Mouse (Mus musculus): ENCODE measurements around the gene Fxr2. TPM values are rescaled to one million over a fixed set of nuclear protein-coding genes. Genes with fewer than 3 reads are reported as not detected.
"Not testable (repeated sequence)": the region's sequence is repeated elsewhere in the genome, so short reads cannot be mapped to it uniquely, and the experiment has no call there.

Gene Fxr2
- total RNA-seq, 2 experiments from 2014 or later = 105 to 106 TPM

- DNase-seq (ENCODE audit: low spot score in 2 of 2) = no peak
Measured at GRCm38 (mm10) chr11:69682209-69682839, 49.5 kb downstream of the Fxr2 start.

- peak; percentile 92 to 94 for DNase-seq (ENCODE audit: low spot score in 2 of 2)
Measured at GRCm38 (mm10) chr11:69682840-69683533, 50.2 kb downstream of the Fxr2 start.

GRCm38 (mm10) chr11:69683576-69683975 is 50.8 kb downstream of the Fxr2 start:
- DNase-seq (ENCODE audit: low spot score in 2 of 2) = no peak

- DNase-seq (ENCODE audit: low spot score in 2 of 2) = no peak
Measured at GRCm38 (mm10) chr11:69684128-69684745, 51.4 kb downstream of the Fxr2 start.

GRCm38 (mm10) chr11:69684936-69685335 is 52.1 kb downstream of the Fxr2 start:
- DNase-seq (ENCODE audit: low spot score in 2 of 2) = no peak

- DNase-seq (ENCODE audit: low spot score in 2 of 2) = peak in 1 of 2 experiments; percentile 77
Measured at GRCm38 (mm10) chr11:69685526-69686148, 52.8 kb downstream of the Fxr2 start, which contains the start of gene Tnfsf13. TSS of gene Tnfsf13 (minus strand) at chr11:69685784.

GRCm38 (mm10) chr11:69686377-69686776 is 53.6 kb downstream of the Fxr2 start:
- no peak for DNase-seq (ENCODE audit: low spot score in 2 of 2)

GRCm38 (mm10) chr11:69687061-69687460 is 54.3 kb downstream of the Fxr2 start:
- DNase-seq (ENCODE audit: low spot score in 2 of 2) = no peak

GRCm38 (mm10) chr11:69689891-69690290 is 57.1 kb downstream of the Fxr2 start:
- no peak for DNase-seq (ENCODE audit: low spot score in 2 of 2)

- DNase-seq (ENCODE audit: low spot score in 2 of 2) = no peak
Measured at GRCm38 (mm10) chr11:69692196-69692811, 59.5 kb downstream of the Fxr2 start.

GRCm38 (mm10) chr11:69692863-69693262 is 60.1 kb downstream of the Fxr2 start:
- no peak for DNase-seq (ENCODE audit: low spot score in 2 of 2)

GRCm38 (mm10) chr11:69693421-69693965 is 60.7 kb downstream of the Fxr2 start:
- no peak for DNase-seq (ENCODE audit: low spot score in 2 of 2)

GRCm38 (mm10) chr11:69695046-69695360 is 62.2 kb downstream of the Fxr2 start:
- no peak for DNase-seq (ENCODE audit: low spot score in 2 of 2)

- DNase-seq (ENCODE audit: low spot score in 2 of 2) = no peak
Measured at GRCm38 (mm10) chr11:69695361-69696181, 62.8 kb downstream of the Fxr2 start, which contains the start of the genes Tnfsf12 and Tnfsfm13. TSS of gene Tnfsf12 (minus strand) at chr11:69695849. TSS of gene Tnfsfm13 (minus strand) at chr11:69696098.

- no peak for DNase-seq (ENCODE audit: low spot score in 2 of 2)
Measured at GRCm38 (mm10) chr11:69697396-69697795, 64.6 kb downstream of the Fxr2 start.

- DNase-seq (ENCODE audit: low spot score in 2 of 2) = no peak
Measured at GRCm38 (mm10) chr11:69698574-69698973, 65.8 kb downstream of the Fxr2 start.

GRCm38 (mm10) chr11:69699595-69699994 is 66.8 kb downstream of the Fxr2 start:
- DNase-seq (ENCODE audit: low spot score in 2 of 2) = no peak

GRCm38 (mm10) chr11:69702886-69703285 is 70.1 kb downstream of the Fxr2 start:
- not testable (repeated sequence) for DNase-seq (ENCODE audit: low spot score in 2 of 2)

Data from layer of hippocampus, postnatal 14 days (tissue).